Mouse (Mus musculus): ENCODE results near the gene Arhgap22.

The Arhgap22 gene

GRCm38 (mm10) chr14:33213823-33214766 is at the start of gene Arhgap22:
Arhgap22 (plus strand) TSS chr14:33214026.
- peak; percentile 93 for DNase-seq

DNA sequence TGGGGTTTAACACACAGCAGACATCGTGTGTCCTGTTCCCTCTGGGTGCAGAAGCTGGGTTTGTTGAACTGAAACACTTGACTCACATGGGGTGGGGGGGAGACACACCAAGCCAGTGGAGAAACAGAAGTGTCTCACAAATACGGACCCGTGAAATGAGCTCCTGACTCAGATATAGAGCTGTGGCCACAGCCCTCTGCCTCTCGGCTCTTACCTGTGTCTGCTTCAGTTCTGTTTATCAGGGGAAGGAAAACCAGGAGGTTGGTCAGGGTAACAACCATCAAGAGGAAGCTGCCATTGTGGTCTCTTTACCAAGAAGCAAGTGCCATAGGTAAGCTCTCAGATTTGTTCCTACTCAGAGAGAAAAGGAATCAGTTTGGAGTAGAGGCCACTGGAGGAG is 45.1 kb upstream of the Arhgap22 start:
- no peak for DNase-seq

GRCm38 (mm10) chr14:33171942-33172341 is 41.9 kb upstream of the Arhgap22 start:
- DNase-seq, result no peak

GRCm38 (mm10) chr14:33175059-33175821 is 38.6 kb upstream of the Arhgap22 start:
- DNase-seq, result no peak

DNA sequence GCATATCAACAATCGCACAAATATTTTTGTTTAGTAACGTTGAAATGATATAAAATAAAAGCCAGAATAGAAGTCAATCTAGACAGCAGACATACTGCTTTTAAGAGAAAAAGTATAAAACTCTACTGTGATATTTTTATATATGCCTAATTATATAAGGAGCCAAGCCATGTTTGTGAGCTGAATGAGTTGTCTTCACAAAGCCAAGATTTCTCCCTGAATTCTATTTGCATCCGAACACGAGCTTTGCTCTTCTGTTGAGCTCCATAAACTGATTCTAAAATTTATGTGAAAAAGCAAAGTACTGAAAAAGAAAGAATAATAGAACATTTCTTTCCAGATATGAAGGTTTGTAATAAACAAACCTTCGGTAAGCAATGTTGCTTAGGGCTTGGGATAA is 33.7 kb upstream of the Arhgap22 start:
- no peak for DNase-seq

DNA sequence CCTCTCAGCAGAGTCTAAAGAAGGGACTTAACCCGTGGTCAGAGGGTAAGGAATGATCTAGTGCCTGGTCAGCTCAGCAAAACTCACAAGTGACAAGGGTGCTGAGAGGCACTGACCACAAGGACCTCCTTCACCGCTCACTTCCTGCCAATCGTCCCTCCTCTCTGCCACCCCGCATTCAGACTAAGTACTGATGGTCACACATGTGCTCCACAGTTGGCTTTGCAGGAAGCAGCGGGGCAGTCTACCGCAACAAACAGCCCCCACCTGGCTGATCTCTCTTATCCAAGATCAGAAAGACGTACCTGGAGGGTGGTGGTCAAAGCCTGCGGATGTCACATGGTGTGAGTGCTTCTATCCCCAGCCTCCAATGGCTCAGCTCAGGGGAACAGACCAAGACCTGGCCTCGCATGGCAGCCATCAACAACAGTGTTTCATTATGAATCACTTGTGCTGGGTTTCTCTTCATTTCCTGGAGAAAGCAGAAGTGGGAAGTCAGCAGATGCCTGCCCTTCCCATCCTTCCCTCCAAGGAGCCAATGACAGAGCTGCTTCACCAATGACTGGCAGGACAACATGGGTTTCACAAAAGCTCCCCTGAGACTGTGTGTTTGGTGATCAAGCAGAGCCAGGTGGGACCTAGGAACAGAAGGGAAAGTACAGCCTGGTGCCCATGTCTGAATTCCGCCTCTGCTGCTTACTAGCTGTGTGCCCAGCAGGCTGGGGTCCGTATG is 28.6 kb upstream of the Arhgap22 start, which contains the start of gene Wdfy4:
TSS of gene Wdfy4 (minus strand) at position 441 of the 733 bp plus-strand sequence.
- no peak for DNase-seq

- DNase-seq, result no peak
Measured at GRCm38 (mm10) chr14:33187201-33187600, 26.6 kb upstream of the Arhgap22 start.

DNA sequence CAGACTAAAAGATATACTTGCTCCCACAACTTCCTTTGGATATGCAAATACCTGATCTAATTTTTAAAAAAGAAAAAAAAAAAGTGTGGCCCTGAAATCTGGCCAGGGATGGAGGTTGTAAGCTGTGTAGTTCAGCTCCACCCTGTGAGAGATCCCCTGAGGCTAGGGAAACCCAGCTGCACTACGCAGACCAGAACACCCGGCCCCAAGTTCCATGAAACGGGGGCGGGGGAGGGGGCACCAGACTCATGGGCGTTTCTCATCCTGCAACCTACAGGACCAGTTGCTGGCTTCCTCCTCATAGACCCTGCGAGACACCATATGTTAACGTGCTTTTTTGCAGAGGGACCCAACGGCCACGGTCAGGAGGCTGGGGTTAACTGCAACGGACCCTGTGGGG is 24.6 kb upstream of the Arhgap22 start:
- no peak for DNase-seq

DNA sequence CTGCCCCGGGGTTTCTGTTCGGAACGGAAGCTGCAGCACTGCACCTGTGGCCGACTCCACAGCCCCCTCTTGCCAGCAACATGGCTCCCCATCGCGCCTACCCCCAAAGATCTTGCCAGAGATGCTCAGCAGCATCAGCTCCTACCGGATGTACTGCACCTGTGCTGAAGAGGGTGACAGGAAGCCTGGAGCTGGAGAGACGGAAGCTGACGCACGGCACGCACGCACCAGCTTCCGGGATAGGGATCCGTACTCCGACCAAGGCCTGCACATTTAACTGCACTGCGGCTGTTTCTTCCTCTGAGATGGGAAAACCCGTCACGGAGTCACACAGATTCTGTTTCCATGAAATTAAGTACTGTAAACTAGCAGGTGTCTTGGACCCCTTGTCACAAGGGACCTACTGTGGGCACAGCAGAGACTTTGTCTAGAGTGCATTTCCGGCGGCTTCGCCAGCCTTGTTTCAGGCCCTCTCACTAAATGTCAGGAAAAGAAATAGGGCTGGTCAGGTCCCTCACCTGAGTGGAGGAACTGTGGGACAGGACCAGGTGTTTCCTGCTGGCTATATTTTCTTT is 23.9 kb upstream of the Arhgap22 start:
- no peak for DNase-seq

- no peak for DNase-seq
Measured at GRCm38 (mm10) chr14:33190646-33191045, 23.2 kb upstream of the Arhgap22 start.

DNA sequence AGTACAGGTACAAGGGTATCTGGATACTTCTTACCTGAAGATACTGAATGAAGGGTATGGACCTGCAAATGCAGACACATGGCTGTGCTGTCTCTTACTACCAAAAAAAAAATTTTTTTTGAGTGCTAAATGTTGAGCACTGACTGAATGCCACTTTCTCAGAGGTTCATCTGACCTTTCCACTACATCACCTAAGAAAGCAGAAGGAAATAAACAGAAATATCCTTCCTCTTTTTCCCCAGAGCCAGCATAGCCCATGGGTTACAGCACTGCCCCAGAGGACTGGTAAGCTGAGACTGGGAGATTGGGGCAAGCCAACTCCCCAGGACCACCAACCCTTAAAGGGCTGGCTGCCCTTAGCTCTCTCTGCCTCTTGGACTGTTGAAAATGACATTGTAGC is 20.1 kb upstream of the Arhgap22 start:
- no peak for DNase-seq

GRCm38 (mm10) chr14:33194241-33194640 is 19.6 kb upstream of the Arhgap22 start:
- DNase-seq, result no peak

- no peak for DNase-seq
Measured at GRCm38 (mm10) chr14:33202161-33202560, 11.7 kb upstream of the Arhgap22 start.

DNA sequence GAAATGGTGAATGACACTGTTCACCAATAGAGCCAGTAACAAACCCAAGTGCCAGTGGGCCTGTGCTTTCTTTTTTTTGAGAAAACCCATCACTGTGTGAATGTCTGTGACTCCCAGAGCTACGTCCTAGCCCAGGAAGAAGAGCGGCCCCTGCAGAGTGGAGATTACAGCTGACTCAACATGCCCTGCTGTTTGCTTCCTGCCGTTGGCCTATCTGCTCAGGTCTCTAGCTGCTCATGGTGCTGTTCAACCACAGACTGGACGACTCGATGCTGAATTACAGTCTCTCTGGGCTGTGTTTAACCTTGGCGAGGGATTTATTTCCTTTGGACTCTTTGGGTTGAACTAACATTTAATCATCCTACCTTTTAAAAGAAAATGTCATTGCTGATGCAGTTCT is 10.9 kb upstream of the Arhgap22 start:
- DNase-seq, result no peak

DNA sequence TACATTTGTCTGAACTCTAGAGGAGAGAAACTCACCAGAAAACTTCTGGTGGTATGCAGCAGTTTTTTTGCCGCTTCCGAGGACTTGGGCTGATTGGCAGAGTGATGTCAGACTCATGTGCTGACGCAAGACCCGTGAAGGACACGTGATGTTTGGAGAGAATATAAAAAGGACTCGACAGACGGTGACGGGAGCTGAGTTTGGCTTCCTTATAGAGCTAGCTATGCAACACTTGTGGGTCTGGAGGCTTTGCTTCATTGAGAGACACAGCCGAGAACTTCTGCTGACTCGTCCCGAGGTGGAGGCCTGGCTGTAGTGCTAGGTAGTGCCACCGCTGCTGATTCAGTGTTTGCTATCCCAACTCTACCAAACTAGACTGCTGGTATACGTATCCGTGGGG is 10.0 kb upstream of the Arhgap22 start:
- DNase-seq, result no peak

GRCm38 (mm10) chr14:33205280-33205965 is 8.4 kb upstream of the Arhgap22 start:
- DNase-seq, result peak; percentile 16

DNA sequence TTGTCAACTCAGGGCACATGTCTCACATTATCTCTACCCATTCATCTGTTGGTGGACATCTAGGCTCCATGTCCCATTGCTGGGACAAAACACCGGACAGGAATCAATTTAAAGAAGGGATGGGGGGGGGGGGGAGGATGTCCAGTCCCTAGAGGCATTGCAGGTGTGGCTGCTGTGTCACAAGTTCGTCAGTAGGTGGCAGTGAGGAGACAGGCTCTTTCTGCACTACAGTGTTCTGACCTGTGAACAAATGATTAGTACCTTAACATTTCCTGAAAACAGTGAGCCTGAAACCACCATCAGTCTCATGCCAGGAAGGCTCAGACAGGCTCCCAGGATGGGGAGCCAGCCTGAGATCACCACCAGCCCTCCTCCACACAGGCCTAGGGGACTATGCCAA is 6.8 kb upstream of the Arhgap22 start:
- peak; percentile 24 for DNase-seq

DNA sequence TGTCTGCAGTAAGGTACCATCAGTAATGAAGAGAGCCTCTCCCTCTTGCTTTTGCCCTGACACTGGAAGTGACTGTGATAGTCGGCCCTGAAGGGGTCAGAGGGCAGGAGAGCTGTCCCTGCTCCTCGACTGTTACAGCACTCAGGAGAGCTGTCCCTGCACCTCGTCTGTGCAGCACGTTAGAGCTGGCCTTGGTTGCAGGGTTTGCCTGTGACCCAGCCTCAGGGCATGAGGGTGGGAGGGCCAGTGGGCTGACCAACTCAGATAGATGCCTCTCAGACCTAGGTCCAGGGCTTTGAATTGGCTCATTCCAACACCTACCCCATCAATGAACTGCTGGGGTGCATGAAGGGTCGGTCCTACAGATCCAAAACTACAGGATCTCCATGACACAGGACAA is 5.5 kb upstream of the Arhgap22 start:
- DNase-seq, result no peak

DNA sequence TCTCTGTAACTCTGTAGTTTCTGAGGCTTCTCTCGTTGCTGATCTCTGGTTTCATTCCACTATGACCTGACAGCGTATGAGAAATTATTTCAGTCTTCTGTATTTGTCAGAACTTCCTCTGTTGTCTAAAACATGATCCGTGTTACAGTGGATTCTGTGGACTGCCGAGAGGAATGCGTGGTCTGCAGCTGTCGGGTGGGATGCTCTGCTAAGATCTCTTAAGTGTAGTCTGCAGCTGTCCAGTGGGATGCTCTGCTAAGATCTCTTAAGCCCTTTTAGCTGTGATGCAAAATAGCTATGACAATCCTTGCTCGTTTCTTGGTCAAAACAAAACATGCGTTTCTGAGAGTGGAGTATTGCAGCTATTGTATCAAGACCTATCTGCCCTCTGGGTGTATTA is 3.0 kb upstream of the Arhgap22 start:
- DNase-seq, result no peak

- peak; percentile 19 for DNase-seq
Measured at GRCm38 (mm10) chr14:33212271-33212957, 1.4 kb upstream of the Arhgap22 start.

GRCm38 (mm10) chr14:33212958-33213309 is 892 bp upstream of the Arhgap22 start:
- DNase-seq, result no peak

GRCm38 (mm10) chr14:33214767-33215128 is 922 bp downstream of the Arhgap22 start:
- no peak for DNase-seq

Measured in kidney, postnatal 10 days (tissue).